Mouse (Mus musculus) embryonic facial prominence, embryonic 13.5 days (tissue): Measurements from ENCODE around the gene Txndc9. TPM values are rescaled to one million over a fixed set of nuclear protein-coding genes. Genes with fewer than 3 reads are reported as not detected.

Experiments used
- ATAC-seq: fragments of 200-750 bp; cut with Nextera tagmentation; 2 replicates; pipeline ENCODE4 v1.8.0; 2017; ENCODE audit warnings: low read depth; ENCODE audit not compliant: insufficient number of reproducible peaks, insufficient read depth, low FRiP score, low TSS enrichment
- H3K27ac ChIP-seq: fragments of 300-500 bp; sonication (generic); 2 replicates; pipeline ENCODE4 v1.5.1; 2015; ENCODE audit warnings: moderate library complexity, mild to moderate bottlenecking, inconsistent platforms
- H3K27me3 ChIP-seq: fragments of 300-500 bp; sonication (generic); 2 replicates; pipeline ENCODE4 v1.6.1; 2015; ENCODE audit warnings: mild to moderate bottlenecking, inconsistent platforms
- H3K36me3 ChIP-seq: fragments of 300-500 bp; sonication (generic); 2 replicates; pipeline ENCODE4 v1.6.1; 2015; ENCODE audit warnings: mild to moderate bottlenecking, inconsistent platforms
- H3K4me1 ChIP-seq: fragments of 300-500 bp; sonication (generic); 2 replicates; pipeline ENCODE4 v1.6.1; 2015; ENCODE audit warnings: inconsistent platforms
- H3K4me2 ChIP-seq: fragments of 300-500 bp; sonication (generic); 2 replicates; pipeline ENCODE4 v1.6.1; 2015; ENCODE audit warnings: moderate library complexity, mild to moderate bottlenecking, inconsistent platforms
- H3K4me3 ChIP-seq: fragments of 300-500 bp; sonication (generic); 2 replicates; pipeline ENCODE4 v1.5.1; 2015; ENCODE audit warnings: mild to moderate bottlenecking, inconsistent platforms
- H3K9ac ChIP-seq: fragments of 300-500 bp; sonication (generic); 2 replicates; pipeline ENCODE4 v1.6.1; 2015; ENCODE audit warnings: mild to moderate bottlenecking, inconsistent platforms
- H3K9me3 ChIP-seq: fragments of 300-500 bp; sonication (generic); 2 replicates; pipeline ENCODE4 v1.6.1; 2016; ENCODE audit warnings: inconsistent platforms
- WGBS: fragments of 180-500 bp; shearing (Covaris S2); methylation state at CpG from one replicate; pipeline ENCODE4 v1.1.7; 2015; ENCODE audit warnings: mixed read lengths; 5-methylcytosine and 5-hydroxymethylcytosine counted together
- polyA plus RNA-seq: library from polyadenylated mRNA; unstranded; fragments of >200 nt; fragmentation: Nextera tagmentation; extraction: Ambion mirVana; gene quantifications from 2 replicates; pipeline ENCODE4 v1.2.1, GENCODE M21; 2015

The Txndc9 gene
- polyA plus RNA-seq, 1 experiment from 2014 or later = 140 TPM

GRCm38 (mm10) chr1:37968746-37969145 is 28.9 kb downstream of the Txndc9 start:
- no peaks in the 10 kb centered on the region for H3K4me1 ChIP-seq
- no peak for ATAC-seq
- 84% methylated on average over 6 of the region's 6 CpGs for WGBS

GRCm38 (mm10) chr1:37965571-37965970 is 32.1 kb downstream of the Txndc9 start:
- Histone ChIP-seq H3K4me2 (no peak overlapping the region), H3K9ac (no peak overlapping the region), H3K9me3 (no peaks in the 10 kb centered on the region), H3K4me3 (no peak overlapping the region), H3K36me3 (no peaks in the 10 kb centered on the region), H3K27me3 (no peaks in the 10 kb centered on the region), H3K4me1 (no peaks in the 10 kb centered on the region), H3K27ac (no peak overlapping the region)
- ATAC-seq = no peak
- WGBS = 60% methylated on average over 10 of the region's 10 CpGs

More at GRCm38 (mm10) chr1:37968746-37969145, 28.9 kb downstream of the Txndc9 start:
- Histone ChIP-seq H3K9ac (no peak overlapping the region), H3K4me2 (no peak overlapping the region), H3K27ac (no peak overlapping the region), H3K27me3 (no peaks in the 10 kb centered on the region), H3K36me3 (no peaks in the 10 kb centered on the region), H3K4me3 (no peak overlapping the region), H3K9me3 (no peaks in the 10 kb centered on the region)

DNA sequence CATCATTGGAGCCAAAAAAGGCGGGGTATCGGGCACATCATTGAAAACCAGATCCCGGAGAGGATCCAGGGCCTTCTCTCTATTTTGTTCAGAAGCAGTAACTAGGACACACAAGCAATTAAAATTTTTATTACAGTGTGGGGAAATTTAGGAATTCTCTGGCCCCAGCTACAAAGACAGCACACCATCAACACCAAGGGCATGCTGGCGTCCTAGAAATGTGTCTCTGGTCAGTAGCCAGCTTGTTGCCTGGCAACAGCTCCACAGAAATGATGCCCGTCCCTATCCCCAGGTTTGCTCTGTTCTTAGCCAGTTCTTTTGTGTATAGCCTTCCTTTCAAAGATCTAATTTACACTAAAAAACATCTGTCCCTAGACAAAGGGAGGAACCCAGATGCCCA is 38.2 kb downstream of the Txndc9 start:
- Histone ChIP-seq H3K9ac (no peak overlapping the region), H3K27me3 (0 out of 2 replicates have a peak, but pooled peaks cover 5% of the 10 kb centered on the region), H3K4me2 (no peak overlapping the region), H3K27ac (no peak overlapping the region), H3K36me3 (no peaks in the 10 kb centered on the region), H3K4me1 (no peaks in the 10 kb centered on the region), H3K9me3 (no peaks in the 10 kb centered on the region), H3K4me3 (no peak overlapping the region)
- WGBS = 73% methylated on average over 5 of the region's 5 CpGs
- ATAC-seq = no peak

DNA sequence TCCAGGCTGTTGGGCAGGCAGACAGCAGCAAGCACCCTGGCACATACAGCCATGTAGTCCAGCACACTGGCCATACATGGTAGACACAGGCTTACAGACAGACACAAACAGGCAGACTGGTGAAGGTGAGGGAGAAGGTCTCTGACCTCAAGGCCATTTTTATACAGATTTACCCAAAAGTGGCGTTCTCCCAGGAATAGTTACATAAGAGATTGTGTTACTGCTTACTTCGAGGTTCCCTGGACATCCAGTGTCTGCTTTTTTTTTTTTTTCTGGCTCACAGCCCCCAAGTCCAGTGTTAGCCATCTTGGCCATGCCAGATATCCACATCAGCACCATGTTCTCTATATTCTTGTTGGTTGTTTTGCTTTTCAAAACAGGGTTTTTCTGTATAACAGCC is 39.2 kb downstream of the Txndc9 start:
- Histone ChIP-seq H3K27ac (no peak overlapping the region), H3K9me3 (no peaks in the 10 kb centered on the region), H3K27me3 (0 out of 2 replicates have a peak, but pooled peaks cover 5% of the 10 kb centered on the region), H3K9ac (no peak overlapping the region), H3K4me1 (no peaks in the 10 kb centered on the region), H3K4me3 (no peak overlapping the region), H3K4me2 (no peak overlapping the region), H3K36me3 (no peaks in the 10 kb centered on the region)
- no peak for ATAC-seq
- 69% methylated on average over 2 of the region's 2 CpGs for WGBS

DNA sequence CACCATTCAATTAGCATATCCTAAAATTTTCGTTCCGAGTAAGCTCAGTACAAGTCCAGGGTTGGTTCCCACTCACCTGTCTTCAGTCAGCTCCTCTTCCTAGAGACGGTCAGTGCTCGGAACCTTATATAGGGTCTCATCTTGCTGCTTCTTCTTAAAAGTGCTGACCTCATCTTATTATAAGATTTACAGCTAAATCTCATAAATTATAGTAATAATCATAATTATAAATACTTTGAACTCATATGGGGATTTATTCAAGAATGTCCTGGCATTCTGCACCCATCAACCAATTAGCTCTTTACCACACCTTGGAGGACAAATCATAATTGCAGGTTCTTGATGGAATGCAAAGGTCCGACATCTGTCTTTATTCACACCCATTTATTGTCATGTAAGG is 40.0 kb downstream of the Txndc9 start, which contains the start of gene Lyg1:
Gene Lyg1 (minus strand): TSS at position 101 of the 400 bp plus-strand sequence.
- no peak within 1 kb of the TSS for H3K9ac ChIP-seq
- WGBS = 83% methylated on average over 5 of the region's 5 CpGs
- H3K27ac ChIP-seq = no peak within 1 kb of the TSS
- 0 out of 2 replicates have a peak, but pooled peaks cover 5% of the 10 kb centered on the region for H3K27me3 ChIP-seq
- no peak within 1 kb of the TSS for H3K4me3 ChIP-seq
- no peak for ATAC-seq
- no peak within 1 kb of the TSS for H3K4me2 ChIP-seq
- no peaks in the 10 kb centered on the region for H3K9me3 ChIP-seq
- no peaks in the 10 kb centered on the region for H3K4me1 ChIP-seq
- H3K36me3 ChIP-seq = no peaks in the 10 kb centered on the region

GRCm38 (mm10) chr1:37956690-37957431 is 40.8 kb downstream of the Txndc9 start:
- H3K9me3 ChIP-seq = no peaks in the 10 kb centered on the region
- WGBS = 41% methylated on average over 3 of the region's 3 CpGs
- 0 out of 2 replicates have a peak, but pooled peaks cover 5% of the 10 kb centered on the region for H3K27me3 ChIP-seq
- no peaks in the 10 kb centered on the region for H3K36me3 ChIP-seq
- no peak for ATAC-seq
- H3K4me1 ChIP-seq = no peaks in the 10 kb centered on the region
- no peak overlapping the region for H3K4me2 ChIP-seq
- H3K9ac ChIP-seq = no peak overlapping the region
- no peak overlapping the region for H3K27ac ChIP-seq
- H3K4me3 ChIP-seq = no peak overlapping the region

- Histone ChIP-seq H3K4me1 (no peaks in the 10 kb centered on the region), H3K27me3 (0 out of 2 replicates have a peak, but pooled peaks cover 5% of the 10 kb centered on the region), H3K9ac (no peak overlapping the region), H3K4me3 (no peak overlapping the region), H3K9me3 (no peaks in the 10 kb centered on the region), H3K4me2 (no peak overlapping the region), H3K27ac (no peak overlapping the region), H3K36me3 (no peaks in the 10 kb centered on the region)
- WGBS = 93% methylated on average over 2 of the region's 2 CpGs
- no peak for ATAC-seq
Measured at GRCm38 (mm10) chr1:37955251-37955650, 42.4 kb downstream of the Txndc9 start.

GRCm38 (mm10) chr1:37954786-37955185 is 42.9 kb downstream of the Txndc9 start:
- no peak overlapping the region for H3K9ac ChIP-seq
- H3K27me3 ChIP-seq = 0 out of 2 replicates have a peak, but pooled peaks cover 5% of the 10 kb centered on the region
- 75% methylated on average over 7 of the region's 7 CpGs for WGBS
- no peaks in the 10 kb centered on the region for H3K36me3 ChIP-seq
- no peak for ATAC-seq
- H3K4me3 ChIP-seq = no peak overlapping the region
- no peak overlapping the region for H3K4me2 ChIP-seq
- no peaks in the 10 kb centered on the region for H3K9me3 ChIP-seq
- H3K4me1 ChIP-seq = no peaks in the 10 kb centered on the region
- H3K27ac ChIP-seq = no peak overlapping the region

GRCm38 (mm10) chr1:37948906-37949305 is 48.8 kb downstream of the Txndc9 start:
- Histone ChIP-seq H3K9me3 (no peaks in the 10 kb centered on the region), H3K4me3 (no peak overlapping the region), H3K36me3 (no peaks in the 10 kb centered on the region), H3K27ac (no peak overlapping the region), H3K27me3 (no peaks in the 10 kb centered on the region), H3K4me2 (no peak overlapping the region), H3K9ac (no peak overlapping the region), H3K4me1 (no peaks in the 10 kb centered on the region)
- WGBS = 74% methylated on average over 2 of the region's 2 CpGs
- ATAC-seq = no peak

Other genes starting within 250 kb of the Txndc9 start
- gene Tsga10, start 131.5 kb downstream of the Txndc9 start, polyA plus RNA-seq = 6.0 and 6.9 TPM in 2 replicates
- 8.3 and 8.6 TPM in 2 replicates for gene Lipt1, start 126.2 kb downstream of the Txndc9 start, polyA plus RNA-seq
- 26.5 and 27.7 TPM in 2 replicates for gene Mitd1, start 107.5 kb downstream of the Txndc9 start, polyA plus RNA-seq
- 240 and 260 TPM in 2 replicates for gene Mrpl30, start 107.4 kb downstream of the Txndc9 start, polyA plus RNA-seq
- not detected in 2 replicates for gene Lyg2, start 81.4 kb downstream of the Txndc9 start, polyA plus RNA-seq
- gene Lyg1, start 40.1 kb downstream of the Txndc9 start, polyA plus RNA-seq = not detected in 2 replicates
- 35.9 and 36.9 TPM in 2 replicates for gene Eif5b, start 117 bp upstream of the Txndc9 start, polyA plus RNA-seq
- 30.0 and 34.5 TPM in 2 replicates for gene Rev1, start 131.9 kb upstream of the Txndc9 start, polyA plus RNA-seq